Mouse (Mus musculus) testis, postnatal 14 days (tissue): ENCODE data around the gene Ip6k1.

Experiments
- DNase-seq: peaks from one replicate; pipeline ENCODE4 v3.0.0; 2021; ENCODE audit warnings: low spot score

Gene Ip6k1

DNA sequence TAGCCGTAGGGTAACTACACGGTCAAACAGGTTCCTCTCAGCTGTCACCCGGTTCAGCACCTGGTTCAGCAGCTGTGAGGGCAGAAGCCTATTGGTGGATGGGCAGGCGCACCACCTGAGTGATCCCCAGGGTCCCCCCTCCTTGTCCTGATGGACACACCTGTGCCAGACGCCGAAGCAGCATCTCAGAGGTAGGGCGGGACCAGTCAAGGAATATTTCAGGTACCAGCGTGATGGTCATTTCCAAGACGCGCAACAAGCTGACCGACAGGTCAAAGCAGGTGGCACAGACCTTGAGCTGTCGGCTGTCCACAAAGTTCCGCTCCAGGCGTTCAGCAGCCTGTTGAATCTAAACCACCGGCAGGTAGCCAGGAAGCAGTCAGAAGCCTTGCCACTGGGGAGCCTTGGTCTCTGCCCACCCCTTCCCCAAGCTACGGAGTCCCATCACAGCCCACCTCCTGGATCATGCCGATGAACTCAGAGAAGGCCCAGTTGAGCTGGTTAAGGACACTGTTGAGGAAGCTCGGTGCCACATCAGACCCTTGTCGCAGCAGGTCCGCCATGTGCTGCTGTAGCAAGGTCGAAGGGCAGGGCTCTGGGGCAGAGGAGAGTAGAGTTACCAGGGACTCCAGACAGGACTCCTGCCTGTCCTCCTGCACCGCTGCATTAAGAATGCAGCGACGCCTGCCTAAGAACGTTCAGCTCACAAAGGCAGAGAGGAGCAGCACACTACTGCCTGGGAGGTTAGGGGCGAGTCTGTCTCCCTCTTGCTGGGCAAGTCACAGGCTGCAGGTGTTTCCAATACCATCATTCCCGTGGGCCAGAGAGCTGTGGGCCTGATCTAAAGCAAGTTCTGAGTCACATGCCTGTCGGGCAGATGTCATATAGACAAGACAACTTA is 54.3 kb downstream of the Ip6k1 start:
- DNase-seq: no peak

DNA sequence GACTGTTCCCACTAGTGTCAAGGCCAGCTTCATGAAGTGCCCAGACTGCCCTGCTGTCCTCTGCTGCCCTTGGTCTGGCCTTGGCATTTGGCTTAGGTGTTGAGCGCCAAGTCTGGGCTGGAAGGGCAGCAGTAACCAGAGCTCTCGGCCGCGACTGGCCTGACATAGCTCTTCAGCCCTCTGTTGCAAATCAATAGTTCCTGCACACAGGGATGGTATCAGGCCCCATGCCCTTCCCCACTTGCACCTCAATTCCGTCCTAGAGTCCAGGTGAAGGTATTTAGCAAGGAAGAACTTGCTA is 54.9 kb downstream of the Ip6k1 start:
- no peak for DNase-seq

DNA sequence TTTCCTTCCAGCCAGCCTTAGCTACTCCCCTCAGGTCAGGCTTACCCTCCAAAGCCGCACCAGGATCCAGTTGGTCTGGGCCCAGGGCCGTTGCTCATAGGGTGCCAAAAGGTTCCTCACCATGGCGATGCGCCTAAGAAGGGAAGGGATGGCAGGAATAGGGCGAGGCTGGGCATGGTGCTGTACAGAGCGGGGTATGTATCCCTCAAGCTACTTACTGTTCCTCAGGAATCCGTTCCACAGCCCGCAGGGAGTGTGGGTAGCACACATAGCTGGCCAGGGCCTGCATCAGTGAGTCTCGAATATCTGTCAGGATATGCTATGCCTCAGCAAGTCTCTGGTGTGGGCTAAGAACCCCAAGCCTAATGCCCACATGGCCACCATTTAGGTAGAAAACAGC is 56.0 kb downstream of the Ip6k1 start:
- DNase-seq: no peak

DNA sequence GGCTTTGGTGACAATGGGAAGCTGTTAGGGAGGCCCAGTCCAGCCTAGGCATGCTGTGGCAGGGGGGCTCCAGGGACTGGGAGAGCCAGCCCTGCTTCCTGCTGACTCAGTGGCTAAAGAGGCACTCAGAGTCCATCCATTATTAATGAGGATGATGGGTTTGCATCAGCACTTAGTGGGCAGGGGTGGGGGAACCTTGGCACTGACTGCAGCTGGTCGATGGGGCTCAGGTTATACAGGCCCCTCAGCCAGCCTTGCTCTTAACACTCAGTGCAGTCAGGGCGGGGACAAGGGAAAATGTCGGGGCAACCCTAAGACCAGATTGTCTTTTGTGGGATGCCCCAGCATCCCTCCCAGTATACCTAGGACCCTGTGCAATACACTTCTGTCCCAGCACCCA is 59.8 kb downstream of the Ip6k1 start:
- no peak for DNase-seq

- no peak for DNase-seq
Measured at GRCm38 (mm10) chr9:108063361-108063760, 61.1 kb downstream of the Ip6k1 start.

DNA sequence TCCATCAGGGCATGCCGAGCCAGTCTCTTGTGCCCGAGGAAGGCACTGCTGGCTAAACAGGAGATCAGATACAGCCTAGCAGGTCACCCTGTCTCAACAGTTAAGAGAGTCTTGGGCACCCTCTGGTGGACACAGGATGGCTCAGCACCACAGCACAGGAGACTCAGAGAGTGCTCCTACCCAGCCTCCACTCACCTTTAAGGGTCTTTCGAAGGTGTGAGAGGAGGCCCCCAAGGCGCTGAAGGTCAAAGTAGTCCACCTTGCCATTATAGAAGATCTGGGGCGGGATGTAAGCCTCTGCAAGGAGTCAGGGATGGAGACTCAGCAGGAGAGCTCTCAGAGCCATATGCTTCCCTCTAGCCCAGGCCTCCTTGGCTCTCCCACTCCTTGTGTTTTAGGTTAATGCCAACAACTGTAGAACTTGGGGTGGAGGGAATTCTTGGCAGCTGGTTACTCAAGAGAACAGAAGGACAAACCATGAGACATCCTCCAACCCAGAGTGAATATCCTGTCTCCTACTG is 63.2 kb downstream of the Ip6k1 start:
- DNase-seq: no peak

- no peak for DNase-seq
Measured at GRCm38 (mm10) chr9:108067199-108067598, 64.9 kb downstream of the Ip6k1 start.

GRCm38 (mm10) chr9:108067900-108068299 is 65.6 kb downstream of the Ip6k1 start:
- DNase-seq: peak; percentile 67

GRCm38 (mm10) chr9:108069007-108069406 is 66.7 kb downstream of the Ip6k1 start:
- DNase-seq: no peak

DNA sequence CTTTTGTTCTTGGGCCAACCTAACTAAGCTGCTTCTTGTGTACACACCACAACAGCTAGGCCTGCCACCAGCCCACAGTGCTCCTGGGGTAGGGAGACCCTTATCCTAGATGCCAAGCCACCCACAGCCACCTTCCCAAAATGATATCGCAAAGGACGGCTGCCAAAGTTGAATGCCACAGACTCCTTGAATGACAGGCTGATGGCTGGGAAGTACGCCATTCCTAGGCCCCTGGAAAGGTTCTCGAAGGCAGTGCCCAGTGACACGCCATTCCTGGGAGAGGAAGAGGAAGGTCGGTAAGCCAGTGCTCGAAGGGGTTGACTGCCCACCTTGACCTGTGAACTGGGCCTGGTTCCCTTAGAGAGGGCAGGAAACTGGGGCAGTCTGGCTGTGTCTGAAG is 67.2 kb downstream of the Ip6k1 start:
- no peak for DNase-seq

DNA sequence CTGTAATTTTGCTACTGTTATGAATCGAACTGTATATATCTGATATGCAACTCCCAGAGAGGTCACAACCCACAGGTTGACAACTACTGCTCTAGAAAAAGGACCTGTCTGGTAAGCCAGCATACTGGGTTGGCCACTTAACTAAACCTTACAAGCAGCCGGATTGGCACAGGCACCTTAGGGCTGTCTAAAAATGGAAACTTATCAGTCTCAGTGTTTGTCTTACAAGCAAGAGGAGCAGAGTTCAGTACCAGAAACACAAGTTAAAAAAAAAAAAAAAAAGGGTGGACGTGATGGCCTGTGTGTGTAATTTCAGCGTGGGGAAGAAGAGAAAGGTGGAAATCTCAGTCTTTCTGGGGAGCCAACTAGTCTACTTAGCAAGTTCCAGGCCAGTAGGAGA is 69.5 kb downstream of the Ip6k1 start:
- DNase-seq: no peak

DNA sequence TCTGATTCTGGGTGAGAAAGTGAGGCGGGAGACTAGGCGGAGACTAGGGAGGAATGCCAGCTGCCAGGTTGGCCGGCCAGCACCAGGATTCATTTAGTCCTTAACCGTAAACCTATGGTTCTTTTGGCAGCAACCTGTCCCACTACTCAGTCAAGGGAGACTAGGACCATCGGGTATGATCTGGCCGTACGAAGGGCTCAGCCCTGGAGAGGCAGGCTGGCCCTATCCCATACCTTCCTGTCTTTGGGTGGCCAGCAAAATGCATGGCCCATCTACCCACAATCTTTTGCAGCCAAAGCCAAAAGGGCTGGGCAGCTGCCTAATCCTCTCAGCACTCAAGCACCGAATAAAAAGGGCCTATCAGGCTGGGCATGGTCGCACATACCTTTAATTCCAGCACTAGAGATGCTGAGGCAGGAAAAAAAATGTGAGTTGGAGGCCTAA is 70.2 kb downstream of the Ip6k1 start:
- no peak for DNase-seq

- DNase-seq: no peak
Measured at GRCm38 (mm10) chr9:108073141-108073930, 71.0 kb downstream of the Ip6k1 start.

- DNase-seq: no peak
Measured at GRCm38 (mm10) chr9:108080168-108080567, 77.9 kb downstream of the Ip6k1 start, which contains the start of gene Mst1. Gene Mst1 (plus strand): TSS chr9:108080436.

GRCm38 (mm10) chr9:108082549-108082948 is 80.2 kb downstream of the Ip6k1 start:
- DNase-seq: no peak

- no peak for DNase-seq
Measured at GRCm38 (mm10) chr9:108082988-108083431, 80.7 kb downstream of the Ip6k1 start, which contains the start of gene Rnf123. Gene Rnf123 (minus strand): TSS chr9:108083346.

GRCm38 (mm10) chr9:108083561-108083960 is 81.3 kb downstream of the Ip6k1 start:
- no peak for DNase-seq

DNA sequence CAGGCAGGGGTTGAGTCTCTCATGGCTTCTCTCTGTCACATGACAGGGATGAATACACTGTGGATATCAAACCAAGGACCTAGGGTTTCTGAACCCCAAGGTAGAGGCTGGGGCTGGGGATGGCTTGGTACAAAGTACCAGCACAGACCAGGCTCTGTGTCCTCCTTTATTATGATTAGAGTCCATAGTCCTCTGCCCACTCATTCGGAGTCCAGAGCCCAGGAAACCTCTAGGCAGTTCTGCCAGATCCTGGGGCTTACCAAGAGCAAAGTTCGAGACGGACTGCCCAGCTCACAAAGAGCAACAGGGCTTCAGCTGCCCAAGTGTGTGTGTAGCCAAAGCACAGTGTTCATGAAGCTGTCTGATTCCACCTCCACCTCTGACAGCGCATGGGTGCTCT is 83.0 kb downstream of the Ip6k1 start:
- no peak for DNase-seq

DNA sequence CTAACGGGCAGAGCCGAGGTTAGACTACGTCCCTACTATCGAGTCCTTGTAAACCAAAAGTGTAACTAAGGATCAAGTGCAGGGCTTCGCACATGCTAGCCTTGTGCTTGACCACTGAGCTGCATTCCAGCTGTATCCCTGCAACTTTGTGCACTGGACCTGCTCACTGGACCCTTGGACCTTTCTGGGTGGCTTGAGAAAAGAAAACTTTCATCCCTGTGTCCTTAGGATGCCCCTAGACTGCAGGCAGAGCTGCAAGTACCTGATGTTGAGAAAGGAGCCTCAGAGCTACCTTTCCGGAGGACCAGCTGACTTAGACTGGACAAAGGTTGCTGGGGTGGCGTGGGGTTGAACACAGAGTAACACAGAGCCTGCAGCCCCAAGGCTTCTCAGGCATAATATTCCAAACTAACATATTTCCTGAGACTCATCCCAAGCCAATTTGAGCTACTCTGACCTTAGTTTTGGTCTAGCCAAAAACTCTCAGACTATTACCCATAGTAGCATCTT is 88.4 kb downstream of the Ip6k1 start:
- DNase-seq: no peak

- no peak for DNase-seq
Measured at GRCm38 (mm10) chr9:108093586-108093985, 91.3 kb downstream of the Ip6k1 start.

DNA sequence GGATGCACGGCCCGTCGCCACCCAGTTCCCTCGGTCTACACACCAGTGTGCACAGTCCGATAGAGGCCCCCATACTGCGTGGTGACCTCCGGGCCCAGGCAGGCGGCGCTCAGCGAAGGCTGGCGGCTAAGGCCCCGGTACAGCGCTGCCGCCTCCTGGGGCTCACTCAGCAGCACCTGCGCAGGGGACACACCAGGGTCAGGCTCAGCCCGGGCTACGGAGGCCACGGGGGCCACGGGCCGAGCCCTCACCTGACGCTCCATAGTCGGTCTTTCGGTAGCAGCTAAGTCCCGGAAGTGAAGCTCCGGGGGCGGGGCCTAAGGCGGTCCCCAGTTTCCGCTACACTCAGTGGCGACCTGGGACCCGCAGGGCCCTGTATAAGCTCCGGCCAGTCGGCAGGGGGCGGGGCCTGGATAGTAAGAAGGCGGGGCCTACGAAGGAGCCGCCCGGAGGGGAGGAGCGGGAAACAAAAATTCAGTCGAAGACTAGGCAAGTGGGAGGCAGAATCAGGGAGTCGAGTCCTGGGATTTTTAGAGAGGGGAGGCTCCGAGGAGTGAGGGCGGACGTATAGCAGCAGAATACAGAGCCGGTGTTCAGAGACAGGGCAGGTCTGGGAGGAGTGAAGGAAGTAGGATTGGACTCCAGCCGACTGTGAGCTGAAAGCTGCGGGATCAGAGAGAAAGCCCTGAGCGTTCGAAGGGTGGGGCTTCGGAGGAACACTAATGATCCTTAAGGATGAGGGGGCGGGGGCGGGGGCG is 92.1 kb downstream of the Ip6k1 start, which contains the start of gene Apeh:
TSS of gene Apeh (minus strand) at position 423 of the 758 bp plus-strand sequence.
- peak; percentile 92 for DNase-seq

DNA sequence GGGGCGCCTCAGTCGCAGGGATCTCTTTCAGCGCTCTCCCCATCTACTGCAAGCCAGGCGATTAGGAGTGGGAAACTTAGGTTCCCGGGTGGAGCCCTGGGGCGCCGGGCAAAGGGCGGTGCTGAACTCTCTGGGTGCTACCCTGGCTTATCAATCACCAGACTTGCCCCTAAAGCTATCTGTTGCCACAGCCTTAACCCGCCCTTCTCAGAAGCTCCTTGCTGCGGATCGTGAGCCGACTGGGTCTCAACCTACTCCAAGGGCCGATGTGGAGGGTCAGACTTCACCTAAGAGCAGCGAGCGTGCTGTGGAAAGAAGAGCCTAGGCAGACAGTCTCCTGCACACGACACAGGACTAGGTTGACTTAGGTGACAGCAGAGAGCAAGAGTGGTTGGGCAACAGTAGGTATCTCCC is 92.7 kb downstream of the Ip6k1 start:
- DNase-seq: no peak
